Mouse (Mus musculus): Measurements from ENCODE around the gene Irgm1. TPM values are rescaled to one million over a fixed set of nuclear protein-coding genes. Genes with fewer than 3 reads are reported as not detected.
A peak's percentile ranks its signal among the peaks of the same experiment; 100 is the strongest.
"Not testable (repeated sequence)": the region's sequence is repeated elsewhere in the genome, so short reads cannot be mapped to it uniquely, and the experiment has no call there.

The Irgm1 gene
- total RNA-seq, 2 experiments from 2014 or later: 9.0 to 11.1 TPM

DNA sequence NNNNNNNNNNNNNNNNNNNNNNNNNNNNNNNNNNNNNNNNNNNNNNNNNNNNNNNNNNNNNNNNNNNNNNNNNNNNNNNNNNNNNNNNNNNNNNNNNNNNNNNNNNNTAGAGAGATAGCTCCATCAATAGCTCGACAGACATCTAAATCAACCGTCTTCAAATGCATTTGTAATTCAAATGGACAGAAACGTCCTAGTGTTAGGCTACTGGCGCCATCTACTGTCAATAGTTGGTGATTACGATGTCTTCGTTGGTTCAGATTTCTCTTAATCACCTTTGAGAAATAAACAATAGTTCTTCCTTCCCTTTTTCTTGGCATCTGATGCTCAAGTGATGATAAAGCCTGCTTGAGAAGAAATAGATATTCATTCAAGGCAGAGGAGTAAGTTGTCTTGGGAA, 12.5 kb downstream of the Irgm1 start:
- DNase-seq: no peak

DNA sequence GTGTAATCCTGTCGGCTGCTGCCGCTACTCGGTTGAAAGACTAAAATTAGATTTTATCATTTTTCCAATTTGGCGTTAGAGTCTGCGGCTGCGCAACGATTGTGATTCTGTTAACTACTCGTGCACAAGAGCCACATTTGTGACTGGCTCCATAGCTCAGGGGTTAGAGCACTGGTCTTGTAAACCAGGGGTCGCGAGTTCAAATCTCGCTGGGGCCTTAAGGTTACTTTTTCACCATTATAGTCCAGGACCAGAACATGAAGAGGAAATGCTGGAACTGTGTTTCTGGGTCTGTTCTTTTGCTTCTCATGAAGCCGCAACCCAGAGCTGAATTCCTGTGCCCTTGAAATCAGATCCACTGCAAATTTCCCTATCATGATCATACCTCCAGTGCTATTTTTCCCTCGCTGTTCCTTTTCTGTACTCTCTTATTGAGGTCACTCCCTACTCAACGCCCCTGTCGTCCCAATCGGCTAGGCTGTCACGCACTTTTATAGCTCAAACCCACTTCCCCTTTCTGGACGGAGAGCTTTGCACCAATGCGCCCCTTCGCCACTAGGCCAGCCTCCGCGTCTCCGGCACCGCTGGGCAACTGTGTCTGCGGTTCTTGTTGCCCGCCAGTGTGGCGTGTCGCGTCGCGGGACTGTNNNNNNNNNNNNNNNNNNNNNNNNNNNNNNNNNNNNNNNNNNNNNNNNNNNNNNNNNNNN, 17.9 kb downstream of the Irgm1 start:
- DNase-seq: peak; percentile 80

DNA sequence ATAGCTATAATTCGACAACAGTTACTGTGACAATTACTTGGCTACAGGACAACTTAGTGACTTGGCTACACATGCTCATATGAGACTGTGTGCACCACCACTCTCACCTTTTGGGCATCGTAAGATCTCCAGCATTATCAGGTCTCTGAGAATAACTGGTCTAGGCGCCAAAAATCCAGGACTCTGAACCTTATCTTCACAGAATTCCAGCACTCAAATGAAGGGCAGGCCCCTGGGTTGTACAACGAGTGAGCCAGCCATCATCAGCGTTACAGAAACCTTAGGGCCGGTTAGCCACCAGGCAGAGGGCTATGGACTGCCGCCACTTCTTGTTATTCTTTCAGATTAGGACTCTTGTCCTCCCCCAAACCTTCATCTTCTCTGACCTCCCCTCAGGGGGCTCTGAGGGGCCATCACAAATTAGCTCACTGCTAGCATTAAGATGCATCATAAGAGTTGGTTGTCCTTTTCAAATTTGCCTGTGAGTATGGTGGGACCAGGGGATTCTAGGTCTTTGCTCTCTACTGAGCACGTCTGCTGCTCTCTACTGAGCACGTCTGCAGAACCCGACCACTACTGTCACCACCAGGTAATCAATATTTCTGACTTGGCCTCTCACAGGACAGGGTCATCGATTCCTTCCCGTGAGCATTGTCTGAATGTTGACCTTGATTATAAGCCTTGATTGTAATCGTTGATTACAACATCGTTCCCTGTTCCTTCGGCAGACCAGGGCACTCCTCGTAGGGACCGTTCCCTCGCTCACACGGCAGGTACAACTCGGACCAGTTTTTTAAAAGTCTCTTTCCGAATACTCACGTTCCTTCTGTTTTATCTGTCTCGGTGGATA, 18.6 kb downstream of the Irgm1 start:
- no peak for DNase-seq

DNA sequence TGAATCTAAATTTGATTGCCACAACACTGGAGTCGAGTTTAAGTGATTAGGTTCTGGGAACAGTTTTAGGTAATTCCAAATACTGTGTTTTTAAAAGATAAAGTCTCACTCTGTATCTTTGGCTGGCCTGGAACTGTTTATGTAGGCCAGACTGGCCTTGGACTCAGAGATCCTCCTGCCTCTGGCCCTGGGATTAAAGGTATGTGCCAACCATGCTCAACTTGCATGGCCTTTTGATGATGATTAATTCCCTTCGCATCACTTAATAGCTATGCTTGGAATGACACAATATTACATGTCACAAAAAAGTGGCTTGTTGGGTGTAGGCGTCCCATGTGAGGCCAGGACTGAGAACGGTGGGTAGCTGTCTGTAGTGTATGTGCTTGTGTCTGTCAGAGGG, 19.3 kb downstream of the Irgm1 start:
- DNase-seq: no peak

DNA sequence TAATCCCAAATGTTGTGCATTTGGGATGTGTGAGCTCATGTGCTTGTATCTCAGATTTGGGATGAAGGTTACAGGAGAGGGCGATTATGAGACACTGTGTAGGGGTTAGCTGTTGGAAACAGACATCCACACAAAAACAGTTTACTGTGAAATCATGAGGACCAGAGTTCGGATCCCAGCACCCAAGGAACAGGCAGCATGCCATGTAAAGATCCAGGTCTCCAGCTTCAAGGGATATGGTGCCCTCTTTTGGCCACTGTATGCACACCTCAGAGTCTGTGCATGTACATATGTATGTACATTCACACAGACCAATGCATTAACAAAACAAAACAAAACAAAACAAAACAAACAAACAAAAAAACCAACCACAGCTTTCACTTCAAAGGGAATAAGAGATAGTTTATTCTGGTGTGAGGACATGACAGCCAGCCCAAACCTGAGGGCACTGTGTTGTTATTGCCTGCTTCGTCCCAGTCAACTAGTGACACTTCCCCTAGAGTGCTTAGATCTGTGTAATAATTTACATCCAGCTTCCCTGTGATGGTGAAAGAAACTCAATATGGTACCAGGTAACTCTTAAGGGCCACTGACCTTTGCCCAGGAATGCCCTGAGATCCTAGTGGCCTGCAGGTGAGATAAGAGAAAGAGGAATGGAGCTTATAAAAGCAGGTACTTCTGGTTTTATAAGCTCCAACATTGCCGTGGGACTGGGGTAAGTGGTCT, 20.1 kb downstream of the Irgm1 start:
- DNase-seq: no peak

DNA sequence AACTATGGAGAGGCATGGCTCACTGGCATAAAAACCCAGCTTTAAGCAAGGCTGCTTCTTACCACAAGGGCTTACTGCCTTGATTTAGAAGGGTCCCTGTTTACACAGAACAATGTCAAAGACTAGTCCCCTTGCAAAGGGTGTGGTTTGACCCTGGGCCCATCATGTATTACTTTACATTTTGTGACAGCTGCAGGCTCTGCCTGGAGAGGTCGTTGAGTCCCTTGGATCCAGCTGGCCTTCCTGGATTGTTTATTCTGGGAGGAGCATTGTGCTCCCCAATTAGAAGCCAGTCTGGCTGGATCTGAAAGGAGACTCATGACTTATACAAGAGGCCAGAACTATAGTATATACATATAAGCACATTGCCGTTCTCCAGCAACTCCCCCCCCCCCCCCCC, 21.2 kb downstream of the Irgm1 start:
- no peak for DNase-seq

DNA sequence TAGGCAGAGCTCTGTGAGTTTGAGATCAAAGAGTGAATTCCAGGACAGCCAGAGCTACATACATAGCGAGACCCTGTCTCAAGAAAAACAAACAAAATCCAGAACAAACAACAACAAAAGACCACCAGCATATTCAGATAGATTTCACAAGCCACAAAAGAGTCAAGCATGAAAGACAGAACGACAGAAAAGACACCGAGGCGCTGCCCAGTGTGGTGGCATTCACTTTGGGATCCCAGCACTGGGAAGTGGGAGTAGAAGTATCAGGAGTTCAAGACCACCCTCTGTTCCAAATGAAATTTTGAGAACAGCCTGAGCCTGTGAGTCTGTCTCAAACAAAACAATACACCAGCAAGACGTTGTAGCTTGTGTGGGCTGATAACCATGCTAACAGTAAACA, 24.6 kb downstream of the Irgm1 start:
- no peak for DNase-seq

DNA sequence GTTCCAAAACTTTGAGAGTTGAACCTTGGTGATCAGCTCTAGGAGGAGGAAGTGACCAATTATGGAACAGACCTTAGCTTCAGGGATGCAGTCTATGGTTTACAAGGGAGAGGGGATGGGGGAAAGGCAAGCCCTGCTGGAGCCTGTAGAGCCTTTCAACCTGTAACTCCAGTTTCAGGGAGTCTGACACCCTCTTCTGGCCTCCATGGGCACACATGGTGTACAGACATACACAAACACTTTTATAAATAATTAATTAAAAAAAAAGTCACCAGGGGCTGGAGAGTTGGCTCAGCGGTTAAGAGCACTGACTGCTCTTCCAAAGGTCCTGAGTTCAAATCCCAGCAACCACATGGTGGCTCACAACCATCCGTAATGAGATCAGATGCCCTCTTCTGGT, 25.1 kb downstream of the Irgm1 start:
- not testable (repeated sequence) for DNase-seq

DNA sequence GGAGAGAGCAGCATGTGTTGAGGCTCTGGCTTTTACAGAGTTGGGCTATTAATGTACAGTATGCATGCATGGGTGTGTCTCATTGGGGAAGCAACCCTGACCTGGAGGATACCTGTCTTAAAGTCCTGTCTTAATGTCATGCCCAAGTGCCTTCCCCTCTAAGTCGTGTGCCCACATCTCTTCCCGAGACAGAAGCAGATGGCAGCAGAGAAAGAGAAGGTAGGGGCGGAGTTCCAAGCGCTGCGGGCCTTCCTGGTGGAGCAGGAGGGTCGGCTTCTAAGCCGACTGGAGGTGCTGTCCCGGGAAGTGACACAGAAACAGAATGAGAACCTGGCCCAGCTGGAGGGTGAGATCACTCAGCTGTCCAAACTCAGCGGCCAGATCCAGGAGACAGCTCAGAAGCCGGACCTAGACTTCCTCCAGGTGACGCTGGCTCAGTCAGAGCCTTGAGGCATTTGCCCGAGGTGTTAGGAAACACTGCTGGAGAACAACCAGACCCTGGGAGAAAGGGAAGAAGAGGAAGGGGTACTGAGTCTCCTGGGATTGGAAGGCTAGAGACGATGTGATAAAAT, 26.2 kb downstream of the Irgm1 start:
- DNase-seq: peak; percentile 40

DNA sequence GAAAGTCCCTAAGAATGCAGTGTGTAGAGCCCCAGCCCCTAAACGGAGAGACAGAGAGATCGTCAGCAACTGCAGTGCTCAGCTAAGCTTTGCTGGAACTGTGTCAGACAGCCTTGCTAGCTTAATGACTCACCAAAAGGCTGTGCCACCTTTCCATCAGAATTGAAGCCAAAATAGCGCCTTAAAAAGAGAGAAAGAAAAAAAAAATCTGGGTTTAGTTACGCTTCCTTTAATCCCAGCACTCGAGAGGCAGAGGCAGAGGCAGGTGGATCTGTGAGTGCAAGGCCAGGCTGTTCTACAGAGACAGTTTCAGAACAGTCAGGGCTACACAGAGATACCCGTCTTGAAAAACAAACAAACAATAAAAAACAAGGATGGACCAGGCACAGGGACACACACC, 27.2 kb downstream of the Irgm1 start:
- DNase-seq: no peak

DNA sequence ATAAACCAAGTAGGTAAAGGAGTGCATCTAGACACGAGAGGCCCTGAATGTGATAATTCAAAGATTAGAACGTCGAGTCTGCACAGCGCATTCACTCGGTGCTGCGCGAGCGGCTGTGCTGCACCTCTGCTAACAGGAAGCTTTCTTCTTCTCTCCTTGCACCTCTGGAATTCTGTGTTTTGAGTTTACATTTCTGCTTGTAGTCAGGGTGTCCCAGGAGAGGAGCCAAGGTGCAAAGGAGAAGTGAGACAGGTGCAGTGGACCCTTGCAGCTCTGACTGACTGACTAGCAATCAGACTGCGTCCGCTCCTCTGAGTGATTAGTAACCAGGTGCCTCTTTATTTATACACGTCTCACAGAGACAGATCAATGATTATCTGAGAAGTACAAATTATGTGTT, 28.3 kb downstream of the Irgm1 start:
- DNase-seq: no peak

DNA sequence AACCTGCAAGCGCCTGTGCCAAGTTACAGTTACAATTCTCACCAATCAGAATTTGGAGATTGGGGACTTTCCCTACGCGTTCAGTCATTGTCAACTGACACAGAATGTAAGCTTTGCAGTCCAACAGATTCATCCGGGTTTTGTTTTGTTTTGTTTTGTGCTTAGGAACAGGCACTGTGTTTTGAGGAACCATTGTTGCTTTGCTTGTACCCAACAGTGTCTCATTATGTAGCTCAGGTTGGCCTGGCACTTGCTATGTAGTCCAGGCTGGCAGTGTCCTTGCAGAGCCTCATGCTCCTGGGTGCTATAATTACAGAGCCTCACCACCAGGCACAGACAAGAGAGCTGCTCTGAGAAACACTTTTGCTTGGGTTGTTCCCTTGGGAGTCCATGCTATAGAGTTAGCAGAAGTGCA, 29.1 kb downstream of the Irgm1 start:
- DNase-seq: no peak

DNA sequence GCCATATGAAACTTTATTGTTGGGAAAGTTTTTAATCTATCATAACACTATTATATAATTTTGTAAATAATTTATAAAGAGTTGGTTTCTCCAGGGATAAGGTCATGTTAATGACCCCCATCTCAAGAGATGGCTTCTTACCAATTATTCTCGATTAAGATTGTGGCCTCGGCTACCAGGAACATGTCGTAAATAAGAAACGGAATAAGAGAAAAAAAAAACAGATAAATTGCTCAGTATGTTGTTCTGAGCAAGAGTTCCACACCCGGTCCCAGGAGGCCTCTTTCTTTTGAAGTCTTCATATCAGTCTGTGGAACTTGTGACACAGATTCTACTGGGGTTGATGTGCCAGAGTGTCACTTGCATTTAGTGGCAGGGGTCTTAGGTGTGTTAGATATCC, 30.3 kb downstream of the Irgm1 start:
- DNase-seq: no peak

DNA sequence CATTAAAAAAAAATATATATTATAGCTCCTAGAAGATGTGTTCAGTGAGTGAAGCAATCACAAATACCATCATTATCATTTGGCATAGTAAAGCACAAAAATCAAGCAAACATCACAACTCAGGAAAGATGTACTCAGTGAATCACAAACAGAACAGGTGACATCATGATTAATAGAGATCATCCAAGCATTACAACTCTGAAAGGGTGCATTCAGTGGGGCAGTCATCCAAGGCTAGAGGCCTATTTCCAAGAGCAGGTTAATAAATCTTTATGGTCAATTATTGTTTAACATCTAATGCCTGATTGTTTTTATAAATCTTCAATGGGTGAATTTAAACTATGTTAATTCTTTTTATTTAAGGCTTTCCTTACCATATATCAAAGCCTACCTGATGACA, 30.7 kb downstream of the Irgm1 start:
- no peak for DNase-seq

DNA sequence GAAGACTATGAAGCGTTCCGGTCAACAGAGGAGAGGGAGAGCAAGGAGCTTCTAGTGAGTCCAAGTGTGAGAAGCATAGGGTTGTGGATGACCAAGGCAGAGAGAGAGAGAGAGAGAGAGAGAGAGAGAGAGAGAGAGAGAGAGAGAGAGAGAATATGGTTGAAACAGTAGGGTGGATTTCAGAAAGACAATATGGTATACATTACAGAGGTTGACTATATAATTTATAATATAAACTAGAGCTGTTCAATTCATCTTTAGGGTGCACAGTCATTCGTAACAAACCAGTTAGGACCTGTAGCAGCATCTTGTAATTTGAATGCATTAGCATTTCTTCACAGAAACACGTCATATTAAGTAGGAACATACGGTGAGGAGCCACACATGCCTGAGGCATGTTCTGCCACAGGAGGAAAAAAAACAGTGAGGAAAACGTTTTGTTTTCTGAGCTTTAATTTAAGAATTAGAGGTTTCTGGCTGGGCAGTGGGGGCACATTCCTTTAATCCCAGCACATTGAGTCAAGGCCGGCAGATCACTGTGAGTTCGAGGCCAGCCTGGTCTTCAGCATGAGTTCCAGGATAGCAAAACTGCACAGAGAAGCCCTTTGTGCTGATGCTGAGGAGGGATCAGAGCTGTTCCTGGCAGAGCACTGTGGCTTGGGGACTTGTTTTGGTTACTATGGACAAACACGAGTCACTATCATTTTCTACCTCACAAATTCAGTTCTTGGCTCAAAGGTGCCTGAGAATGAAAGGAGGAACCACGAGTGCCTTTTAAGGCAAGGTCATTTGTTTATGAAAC, 32.4 kb downstream of the Irgm1 start:
- DNase-seq: no peak

DNA sequence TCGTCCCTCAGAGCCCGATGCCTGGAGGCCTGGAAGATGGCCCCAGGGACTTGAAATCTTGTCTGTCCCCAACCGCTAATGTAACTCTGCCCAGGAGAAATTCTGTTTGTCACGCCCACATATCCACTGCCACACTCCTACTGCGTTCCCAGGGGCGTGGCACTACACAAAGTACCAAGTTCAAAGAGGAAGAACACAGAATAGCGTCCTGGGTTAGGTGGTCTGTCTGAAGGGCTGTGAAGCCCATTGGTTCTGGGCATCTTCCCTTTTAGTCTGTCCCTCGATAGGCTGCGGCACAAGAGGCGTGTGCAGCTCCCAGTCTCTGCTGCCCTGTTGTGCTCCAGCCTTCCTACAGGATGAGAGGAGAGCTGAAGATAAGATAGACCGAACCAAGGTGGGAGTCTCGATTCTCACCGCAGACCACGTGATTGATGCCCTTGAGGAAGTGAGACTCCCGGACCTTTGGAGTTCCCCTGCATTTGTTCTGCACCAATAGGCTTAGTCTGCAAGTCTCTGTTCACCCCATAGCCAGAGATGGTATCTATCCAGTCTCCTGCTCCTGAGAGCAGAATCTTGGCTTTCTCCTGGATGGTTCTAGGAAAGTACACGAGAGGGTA, 33.2 kb downstream of the Irgm1 start:
- DNase-seq: no peak

DNA sequence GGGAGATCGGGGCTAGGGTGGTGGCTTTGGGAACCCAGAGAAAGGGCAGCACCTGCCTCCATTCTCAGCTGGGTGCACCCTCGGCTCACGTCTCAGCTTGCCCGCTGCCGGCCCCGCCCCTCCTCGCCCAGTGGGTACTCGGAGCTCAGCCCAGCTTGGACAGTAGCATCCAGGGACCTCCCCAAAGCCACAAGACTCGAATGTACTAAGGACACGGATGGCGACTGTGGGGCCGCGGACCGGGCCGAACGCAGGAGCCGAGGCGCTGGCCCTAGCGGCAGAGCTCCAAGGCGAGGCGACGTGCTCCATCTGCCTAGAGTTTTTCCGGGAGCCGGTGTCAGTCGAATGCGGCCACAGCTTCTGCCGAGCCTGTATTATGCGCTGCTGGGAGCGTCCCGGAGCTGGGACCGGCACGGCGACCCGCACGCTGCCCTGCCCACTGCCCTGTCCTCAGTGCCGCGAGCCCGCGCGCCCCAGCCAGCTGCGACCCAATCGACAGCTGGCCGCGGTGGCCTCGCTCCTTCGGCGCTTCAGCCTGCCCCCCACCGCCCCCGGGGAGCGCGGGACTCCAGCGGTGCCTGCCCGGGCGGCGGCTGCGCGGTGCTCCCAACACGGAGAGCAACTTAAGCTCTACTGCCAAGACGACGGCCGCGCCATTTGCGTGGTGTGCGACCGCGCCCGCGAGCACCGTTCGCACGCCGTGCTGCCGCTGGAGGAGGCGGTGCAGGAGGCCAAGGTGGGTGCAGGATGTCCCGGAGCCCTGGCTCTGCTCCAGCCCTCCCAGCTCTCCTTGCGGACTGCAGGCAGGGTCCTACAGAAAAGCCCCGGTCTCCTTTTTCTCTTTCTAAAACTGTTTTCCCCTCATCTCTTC, 33.9 kb downstream of the Irgm1 start:
- peak; percentile 70 for DNase-seq

DNA sequence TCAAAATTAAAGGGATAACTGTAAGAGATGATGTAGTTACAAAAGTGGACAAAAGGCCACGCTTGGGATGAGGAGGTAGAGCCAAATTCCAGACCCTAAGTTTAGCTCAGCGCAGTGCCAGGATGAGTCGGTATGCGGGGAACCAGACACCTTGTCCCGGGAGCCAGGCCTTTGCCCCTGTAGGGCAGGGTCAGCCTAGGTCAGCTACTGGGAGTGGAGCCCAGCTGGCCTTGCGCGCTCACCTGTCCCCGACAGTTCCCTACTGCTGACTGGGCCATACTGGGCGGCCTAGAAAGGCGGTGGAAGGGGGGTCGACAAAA, 34.5 kb downstream of the Irgm1 start:
- DNase-seq: peak; percentile 91

DNA sequence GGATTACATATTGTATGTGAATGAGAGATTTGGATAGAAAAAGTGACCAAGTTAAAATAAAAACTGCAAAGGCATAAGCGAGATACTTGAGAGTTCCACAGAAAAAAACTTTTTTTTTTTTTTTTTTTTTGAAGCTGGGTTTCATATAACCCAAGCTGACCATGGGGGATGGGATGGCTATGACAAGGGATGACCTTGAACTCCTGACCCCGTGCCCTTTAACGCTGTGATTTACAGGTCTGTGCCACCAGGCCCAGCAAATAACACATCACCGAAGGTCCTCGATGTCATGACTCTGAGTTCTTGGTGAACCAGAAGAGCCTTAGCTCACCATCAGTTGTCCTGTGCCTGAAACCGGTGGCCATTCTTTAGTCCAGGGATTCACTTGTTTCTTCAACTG, 35.6 kb downstream of the Irgm1 start:
- DNase-seq: no peak

Data from gastrocnemius, postnatal 25 days (tissue).